Mouse (Mus musculus) left cerebral cortex, adult 6 months (tissue): Measurements from ENCODE around the gene Atxn1. TPM values are rescaled to one million over a fixed set of nuclear protein-coding genes. Genes with fewer than 3 reads are reported as not detected.

Experiments used
- long read RNA-seq, 2 experiments: library from polyadenylated mRNA; unstranded; transcript quantifications; one replicate each; pipeline ENCODE4 v2.0.0; 2019 to 2020
- polyA plus RNA-seq: library from polyadenylated mRNA; unstranded; fragments of <200 nt; fragmentation: Nextera tagmentation; gene quantifications from 2 replicates; pipeline ENCODE4 v1.2.3, GENCODE M21; 2021

The Atxn1 gene
- polyA plus RNA-seq, result 13.8 and 29.3 TPM in 2 replicates
- long read RNA-seq, experiment 1, full-length matches to known transcripts, result 4 of 38 reads
- long read RNA-seq, experiment 1, partial matches to known transcripts, result 1 of 38 reads
- long read RNA-seq, experiment 1, other reads (novel, unspliced or antisense), result 33 of 38 reads
- long read RNA-seq, experiment 2, partial matches to known transcripts, result 2 of 215 reads
- long read RNA-seq, experiment 2, other reads (novel, unspliced or antisense), result 213 of 215 reads

DNA sequence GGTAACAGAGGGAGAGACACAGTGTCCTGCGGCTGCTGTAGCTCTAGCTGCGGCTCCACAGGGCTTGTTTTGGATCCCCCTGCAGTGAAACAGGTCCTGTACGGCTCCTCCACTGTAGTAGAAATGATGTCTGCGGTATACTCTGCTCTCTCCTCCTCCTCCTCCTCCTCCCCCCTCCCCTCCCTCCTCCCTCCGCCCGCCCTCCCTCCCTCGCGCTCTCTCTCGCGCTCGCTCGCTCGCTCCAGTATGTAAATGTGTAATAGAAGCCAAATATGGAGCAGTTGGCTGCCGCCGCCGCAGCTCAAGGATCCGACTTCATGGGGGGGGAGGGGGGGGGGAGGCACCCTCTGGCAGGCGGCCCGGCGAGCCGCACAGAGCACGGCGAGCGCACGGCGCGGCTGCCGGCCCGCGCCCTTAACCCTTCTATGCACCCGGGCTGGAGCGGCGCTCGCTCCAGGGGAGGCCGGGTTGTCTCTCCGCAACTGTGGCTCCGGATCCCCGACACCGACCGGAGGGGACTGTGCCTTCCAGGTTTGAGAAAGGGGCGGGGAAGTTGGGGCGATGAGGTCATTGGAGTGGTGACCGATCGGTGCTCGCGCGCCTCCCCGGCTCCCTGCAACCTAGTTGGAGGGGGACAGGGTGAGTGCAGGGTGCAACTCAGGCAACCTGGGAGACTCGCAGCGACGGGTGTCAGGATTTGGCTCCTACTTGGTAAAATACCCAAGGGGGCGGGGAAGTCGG, at the start of gene Atxn1:
Gene Atxn1 (minus strand): TSS at position 156 of the 741 bp plus-strand sequence.

GRCm38 (mm10) chr13:45507274-45508229, 457.3 kb downstream of the Atxn1 start, which contains the start of gene Gmpr:
Gene Gmpr, plus strand, starts transcription at chr13:45507444.

